Mouse (Mus musculus): ENCODE data around the gene Zmynd11. TPM values are rescaled to one million over a fixed set of nuclear protein-coding genes. Genes with fewer than 3 reads are reported as not detected.

The Zmynd11 gene
- total RNA-seq, 2 experiments from 2014 or later = 106 to 127 TPM

- DNase-seq = no peak
These were observed 112.1 kb downstream of the Zmynd11 start for GRCm38 (mm10) chr13:9653018-9653417.

- DNase-seq = no peak
These were observed 114.5 kb downstream of the Zmynd11 start for GRCm38 (mm10) chr13:9650580-9650979.

- no peak for DNase-seq
These were observed 115.2 kb downstream of the Zmynd11 start for GRCm38 (mm10) chr13:9649894-9650293.

- peak; percentile 63 for DNase-seq
These were observed 116.4 kb downstream of the Zmynd11 start for GRCm38 (mm10) chr13:9648716-9649115.

GRCm38 (mm10) chr13:9637949-9638348, 127.2 kb downstream of the Zmynd11 start:
- DNase-seq = no peak

- DNase-seq = peak; percentile 33
These were observed 128.6 kb downstream of the Zmynd11 start for GRCm38 (mm10) chr13:9636505-9636904.

- DNase-seq = peak; percentile 13
These were observed 129.2 kb downstream of the Zmynd11 start for GRCm38 (mm10) chr13:9635951-9636350.

Measured in adrenal gland, postnatal 10 days (tissue).